Mouse (Mus musculus): ENCODE measurements around the gene Rbak.

DNA sequence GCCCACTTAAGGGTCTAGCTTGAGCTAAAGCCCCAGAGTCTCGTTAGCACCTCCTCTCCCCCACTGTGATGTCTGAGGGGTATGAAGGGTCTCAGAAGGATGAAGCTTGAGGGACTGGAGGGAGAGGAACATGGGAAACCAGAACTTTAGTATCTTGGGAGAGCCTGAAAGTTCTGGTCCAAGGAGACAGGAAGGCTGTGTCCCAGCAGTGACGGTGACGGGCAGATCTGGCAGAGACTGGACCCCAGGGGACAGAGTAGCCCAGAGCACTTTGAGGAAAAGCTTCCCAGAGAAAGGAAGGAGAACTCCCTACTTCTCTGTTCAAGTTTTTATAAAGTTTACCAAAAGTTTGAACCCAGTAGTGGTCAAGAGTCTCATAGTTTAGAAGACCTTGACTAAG, 33.1 kb downstream of the Rbak start, which contains the start of gene Olfr718-ps1:
- TF ChIP-seq CTCF (IDR thresholded peaks at IDR 0.05; ENCODE audit: low read depth) (no peak), EP300 (IDR thresholded peaks at IDR 0.05; ENCODE audit: low read depth) (no peak)

Measured in liver, postnatal 0 days (tissue).